Mouse (Mus musculus) embryonic stem cell, embryonic (primary cell): Measurements from ENCODE around the gene Arl15.

Experiments used
- CTCF ChIA-PET, 4 experiments: fragments of 300-600 bp in 2 of 4; fragments of 350-600 bp in 2 of 4; sonication (Branson Sonifier 250); formaldehyde crosslinking; loops; one replicate each; lab custom pipeline; 2022; ENCODE audit warnings: inconsistent platforms in 2 of 4; lab: Charles Lee
- POLR2A ChIA-PET, 4 experiments: fragments of 300-600 bp in 2 of 4; fragments of 350-600 bp in 2 of 4; sonication (Branson Sonifier 250); formaldehyde crosslinking; loops; one replicate each; lab custom pipeline; 2022; ENCODE audit warnings: antibody characterized with exemption in 4 of 4, inconsistent platforms in 1 of 4; lab: Charles Lee

The Arl15 gene

DNA sequence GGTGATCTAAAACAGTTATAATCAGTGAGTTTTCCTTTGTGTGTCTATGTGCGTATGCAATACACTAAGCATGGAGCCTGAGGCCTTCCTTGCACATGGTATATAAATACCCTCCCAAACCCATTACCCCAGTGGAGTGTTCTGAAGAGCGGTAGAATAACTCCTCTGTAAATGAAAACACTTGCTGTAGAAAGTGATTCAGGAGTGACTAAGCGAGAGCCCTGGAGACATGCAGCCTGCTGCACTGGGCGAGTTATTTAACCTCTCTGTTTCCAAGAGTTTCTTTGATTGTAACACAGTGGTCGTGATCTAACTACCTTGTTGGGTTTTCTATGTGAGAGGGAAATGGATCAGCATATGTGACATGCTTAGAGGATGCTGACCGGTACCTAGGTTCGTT, 266.9 kb downstream of the Arl15 start:
- ChIA-PET CTCF (interaction anchor here in 1 of 4 experiments (1.0 kb wide), 1 partner anchor 12 kb away, joined by 3 read pairs; no protein-coding TSS in a partner anchor), POLR2A (no interaction called here)

DNA sequence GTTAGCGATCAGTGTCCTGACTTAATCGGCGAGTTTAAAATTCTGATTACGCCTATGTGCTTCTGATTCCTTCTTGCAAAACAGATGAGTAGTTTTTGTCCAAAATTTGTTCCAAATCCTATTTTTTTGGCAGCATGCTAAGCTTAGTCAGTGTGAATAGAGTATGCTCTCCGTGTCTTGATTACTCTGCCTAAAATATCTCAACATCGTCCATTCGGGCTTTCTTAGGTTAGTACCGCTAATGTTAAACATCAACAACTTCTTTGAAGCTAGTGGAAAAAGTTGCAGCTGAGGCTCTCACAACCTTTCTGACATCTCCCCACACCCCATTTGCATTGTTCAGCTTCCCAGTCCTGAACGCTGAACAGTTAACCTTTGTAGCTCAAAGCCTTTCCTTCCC, 269.8 kb downstream of the Arl15 start:
- CTCF ChIA-PET = interaction anchor here in 1 of 4 experiments (0.8 kb wide), 1 partner anchor 10 kb away, joined by 3 read pairs; no protein-coding TSS in a partner anchor
- POLR2A ChIA-PET = interaction anchor here in 1 of 4 experiments (0.6 to 1.5 kb wide), 6 partner anchors 9 to 184 kb away, joined by 3 to 6 read pairs (median 3); no protein-coding TSS in a partner anchor

DNA sequence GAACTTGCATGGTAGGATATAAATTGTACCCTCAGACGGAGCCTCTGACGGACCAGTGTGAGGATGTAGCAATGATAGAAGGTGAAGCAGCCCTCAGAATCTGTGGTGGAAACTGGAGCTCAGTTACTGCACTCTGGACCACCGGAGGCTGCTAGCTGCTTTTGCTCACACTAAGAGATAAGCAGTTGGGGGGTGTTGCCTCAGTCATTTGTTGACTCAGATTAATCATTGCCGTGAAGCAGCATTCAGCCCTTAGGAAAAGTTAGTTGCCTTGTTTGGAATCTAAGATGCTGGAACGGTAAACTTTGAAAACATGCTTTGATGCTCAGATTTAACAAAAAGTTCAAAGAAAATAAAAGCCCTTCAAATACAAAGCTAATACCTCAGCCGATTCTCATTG, 270.7 kb downstream of the Arl15 start:
- CTCF ChIA-PET = interaction anchor here in 1 of 4 experiments (1.0 to 1.2 kb wide), 2 partner anchors 11 to 125 kb away, joined by 3 to 4 read pairs; no protein-coding TSS in a partner anchor
- POLR2A ChIA-PET = interaction anchor here in 1 of 4 experiments (0.6 to 2.3 kb wide), 3 partner anchors 14 to 471 kb away, joined by 4 to 5 read pairs (median 5); no protein-coding TSS in a partner anchor

DNA sequence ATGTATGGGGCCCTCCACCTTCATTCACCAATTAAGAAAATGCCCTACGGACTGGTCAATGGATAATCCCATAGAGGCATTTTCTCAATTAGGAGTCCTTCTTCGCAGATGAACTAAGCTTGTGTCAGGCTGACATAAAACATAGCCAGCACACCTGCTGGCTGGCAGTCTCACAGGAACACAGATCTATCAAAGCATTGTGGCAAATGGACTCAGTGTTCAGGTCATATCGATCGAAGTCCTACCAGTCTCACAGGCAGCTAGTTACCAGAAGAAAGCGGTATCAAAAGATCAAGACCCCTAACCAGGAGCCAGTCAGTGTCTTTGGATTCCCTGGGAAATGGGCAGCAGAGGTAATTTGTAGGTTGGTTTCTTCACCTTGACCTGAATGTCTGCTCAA, 274.1 kb downstream of the Arl15 start:
- POLR2A ChIA-PET = no interaction called here

DNA sequence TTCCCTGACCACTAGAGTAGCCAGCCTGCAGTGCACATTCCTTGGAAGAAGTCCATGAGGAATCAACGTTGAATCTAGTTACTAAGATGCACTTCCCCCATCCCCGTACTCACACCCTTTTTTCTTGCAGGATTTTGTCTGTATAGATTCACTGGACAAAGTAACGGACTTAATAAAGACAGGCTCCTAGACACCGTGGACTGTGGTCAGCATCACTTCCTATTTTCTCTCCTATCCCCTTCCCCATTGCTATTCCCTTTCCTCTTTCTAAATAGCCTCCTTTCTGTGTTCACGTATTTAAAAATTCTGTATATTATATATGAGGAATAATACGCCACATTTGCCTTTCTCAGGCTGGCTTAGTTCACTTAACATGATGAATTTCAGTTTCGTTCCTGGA, 277.1 kb downstream of the Arl15 start:
- ChIA-PET CTCF (no interaction called here), POLR2A (interaction anchor here in 1 of 4 experiments (1.7 kb wide), 1 partner anchor 9 kb away, joined by 3 read pairs; no protein-coding TSS in a partner anchor)

More for the DNA sequence above, 274.1 kb downstream of the Arl15 start:
- CTCF ChIA-PET = no interaction called here

DNA sequence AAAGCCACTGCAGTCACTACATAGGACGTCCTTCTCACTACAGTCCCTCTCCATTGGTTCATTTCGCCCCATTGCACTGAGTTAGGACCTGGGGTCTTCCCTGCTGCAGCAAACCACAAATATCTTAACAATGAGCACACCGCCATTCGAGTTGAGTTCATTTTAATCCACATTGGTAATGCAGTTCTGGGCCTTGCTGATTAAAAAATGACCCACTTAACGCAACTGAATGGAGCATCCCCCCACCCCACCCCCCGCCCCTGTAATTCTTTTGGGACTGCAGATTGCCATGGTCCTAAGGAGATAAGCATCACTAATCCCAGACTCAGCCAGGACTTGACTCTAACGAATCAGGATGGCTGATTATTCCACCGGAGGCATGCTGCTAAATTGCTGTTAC, 280.2 kb downstream of the Arl15 start:
- CTCF ChIA-PET = interaction anchor here in 1 of 4 experiments (0.6 to 1.1 kb wide), 2 partner anchors 10 to 442 kb away, joined by 3 read pairs; no protein-coding TSS in a partner anchor
- POLR2A ChIA-PET = interaction anchor here in 1 of 4 experiments (0.6 kb wide), 2 partner anchors 105 to 747 kb away, joined by 3 to 4 read pairs; no protein-coding TSS in a partner anchor

DNA sequence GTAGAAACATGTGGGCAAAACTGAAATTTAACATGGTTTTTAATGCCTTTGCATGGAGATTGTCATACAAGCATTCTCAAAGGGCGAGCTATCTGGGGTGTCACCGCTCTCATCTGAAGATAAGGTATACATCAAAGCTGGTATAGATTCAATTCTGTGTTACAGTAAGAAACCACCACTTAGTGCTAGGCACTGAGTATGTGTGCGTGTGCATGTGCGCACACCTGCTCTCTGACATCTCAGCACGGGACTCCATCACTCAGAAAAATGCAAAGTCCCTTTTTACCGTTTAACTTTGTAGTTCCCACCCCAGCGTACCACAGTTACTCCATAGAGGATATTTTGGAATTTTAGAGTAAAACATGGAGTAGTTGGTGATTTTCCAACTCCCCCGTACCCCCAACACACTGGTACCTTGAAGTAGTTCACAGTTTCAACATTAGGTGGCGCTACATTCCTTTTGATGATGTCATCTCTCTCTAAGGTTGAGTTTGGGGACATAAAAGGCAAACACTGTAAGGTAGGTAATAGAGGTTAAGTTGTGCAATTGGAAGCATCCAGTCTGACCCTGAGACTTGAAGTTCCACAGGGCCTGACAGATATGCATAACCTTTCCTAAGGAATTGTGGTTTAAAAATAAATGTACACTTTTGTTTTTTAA, 281.5 kb downstream of the Arl15 start:
- POLR2A ChIA-PET = interaction anchor here in 1 of 4 experiments (0.8 to 1.2 kb wide), 2 partner anchors 9 to 16 kb away, joined by 3 read pairs; no protein-coding TSS in a partner anchor

DNA sequence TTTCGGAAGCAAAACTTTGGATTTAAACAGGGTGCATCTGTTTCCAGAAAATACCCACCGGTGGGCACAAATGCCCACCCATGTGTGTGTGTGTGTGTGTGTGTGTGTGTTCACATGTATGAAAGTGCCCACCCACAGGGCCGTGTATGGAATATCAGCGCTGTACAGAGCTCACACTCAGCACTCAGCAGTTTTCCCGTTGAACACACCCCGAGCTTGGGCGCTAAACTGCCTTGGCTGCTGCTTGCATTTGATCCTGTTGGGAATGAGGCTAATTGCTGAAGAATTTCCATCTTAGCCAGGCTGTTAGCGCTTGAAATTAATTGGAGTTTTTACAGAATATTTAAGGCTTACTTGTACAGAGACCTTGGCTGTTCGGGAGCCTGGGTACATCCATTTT, 282.9 kb downstream of the Arl15 start:
- CTCF ChIA-PET = interaction anchor here in 1 of 4 experiments (1.3 kb wide), 1 partner anchor 12 kb away, joined by 4 read pairs; no protein-coding TSS in a partner anchor

More for the DNA sequence above, 281.5 kb downstream of the Arl15 start:
- CTCF ChIA-PET = interaction anchor here in 1 of 4 experiments (0.8 to 1.3 kb wide), 2 partner anchors 11 to 88 kb away, joined by 3 to 4 read pairs; no protein-coding TSS in a partner anchor

DNA sequence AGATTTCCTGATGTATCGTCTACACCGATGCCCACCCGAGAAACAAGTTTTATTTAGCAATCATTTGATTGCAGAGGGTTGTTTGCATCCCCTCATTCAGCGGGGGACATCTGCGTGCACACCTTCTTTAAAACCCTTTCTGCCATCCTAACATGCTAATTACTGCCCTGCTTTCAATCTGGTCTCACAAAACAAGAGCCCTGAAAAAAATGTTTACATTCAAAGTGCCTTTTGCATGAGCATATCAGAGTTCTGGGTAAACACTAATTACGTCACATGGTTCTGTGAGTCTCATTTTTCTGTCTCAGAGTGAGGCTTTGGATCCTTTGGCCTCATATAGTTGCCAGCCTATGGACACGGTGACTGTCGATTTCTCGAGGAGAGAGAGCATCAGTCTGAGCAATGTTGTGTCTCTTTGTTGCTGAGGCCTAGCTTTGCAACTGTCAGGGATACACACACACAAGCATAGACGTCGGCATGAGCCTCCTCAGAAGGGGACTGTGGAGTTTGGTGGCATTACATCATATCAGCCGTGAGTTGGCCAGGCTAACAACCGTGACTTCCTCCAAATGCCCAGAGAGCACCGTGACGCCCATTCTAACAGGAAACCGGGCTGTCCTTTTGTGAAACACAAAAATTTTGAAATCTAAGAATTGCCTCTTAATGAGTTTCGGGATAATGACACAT, 283.4 kb downstream of the Arl15 start:
- ChIA-PET CTCF (no interaction called here), POLR2A (no interaction called here)

More for the DNA sequence above, 282.9 kb downstream of the Arl15 start:
- POLR2A ChIA-PET = interaction anchor here in 1 of 4 experiments (1.2 kb wide), 1 partner anchor 11 kb away, joined by 3 read pairs; no protein-coding TSS in a partner anchor

DNA sequence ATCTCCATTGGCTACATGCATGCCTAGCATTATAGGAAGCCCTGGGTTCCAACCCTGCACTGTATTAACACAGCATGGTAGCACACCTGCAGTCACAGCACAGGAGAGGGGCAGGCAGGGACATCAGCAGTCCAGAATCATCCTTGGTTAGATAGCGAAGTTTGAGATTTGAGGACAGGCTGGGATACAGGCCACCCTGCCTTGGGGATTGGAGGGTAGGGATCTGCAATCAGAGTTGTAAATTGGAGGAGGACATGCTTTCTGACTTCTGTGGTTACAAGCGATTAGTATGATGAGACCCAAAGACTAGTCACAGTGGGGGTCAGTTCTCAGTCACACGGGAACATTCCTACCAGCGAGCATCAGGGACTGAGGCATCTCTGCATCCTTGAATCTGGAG, 284.5 kb downstream of the Arl15 start:
- ChIA-PET POLR2A (no interaction called here), CTCF (no interaction called here)

DNA sequence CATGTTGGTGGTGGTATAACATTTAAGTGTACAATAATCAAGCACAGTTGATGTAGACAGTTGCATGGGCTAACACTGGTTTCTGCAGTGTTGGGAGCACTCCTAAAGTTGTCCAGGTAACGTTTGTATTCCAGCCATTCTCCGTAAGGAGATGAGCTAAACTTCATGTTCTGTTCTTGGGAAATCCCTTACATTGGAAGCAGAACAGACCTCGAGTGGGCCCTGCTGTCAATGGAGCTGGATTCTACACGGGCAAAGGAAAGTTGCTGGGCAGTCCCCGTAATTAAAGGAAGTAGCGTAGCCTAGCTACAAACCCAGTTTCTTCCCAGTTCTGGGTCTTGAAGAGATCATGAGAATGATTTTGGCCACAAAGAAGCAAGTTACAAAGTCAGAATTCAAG, 285.4 kb downstream of the Arl15 start:
- POLR2A ChIA-PET = interaction anchor here in 1 of 4 experiments (1.6 kb wide), 1 partner anchor 14 kb away, joined by 5 read pairs; no protein-coding TSS in a partner anchor
- CTCF ChIA-PET = no interaction called here

DNA sequence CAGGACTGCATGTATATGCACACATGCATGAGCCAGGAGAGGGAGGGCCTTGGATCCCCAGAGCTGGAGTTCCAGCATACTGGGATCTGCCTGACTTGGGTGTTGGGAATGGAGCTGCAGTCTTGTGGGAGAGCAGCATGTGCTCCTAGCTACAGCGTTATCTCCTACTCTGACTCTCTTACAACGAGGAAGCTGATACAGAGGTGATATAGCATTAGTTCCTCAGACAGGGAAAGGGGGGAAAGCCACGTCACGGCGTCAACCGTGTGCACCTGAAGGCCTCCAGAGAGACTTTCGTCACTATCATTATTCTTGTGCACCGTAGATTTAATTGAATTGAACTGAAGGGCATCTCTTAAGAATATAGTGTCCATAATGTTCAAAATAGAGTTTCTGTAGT, 286.2 kb downstream of the Arl15 start:
- ChIA-PET CTCF (no interaction called here), POLR2A (interaction anchor here in 1 of 4 experiments (0.7 to 1.6 kb wide), 2 partner anchors 15 to 754 kb away, joined by 3 to 5 read pairs; no protein-coding TSS in a partner anchor)

DNA sequence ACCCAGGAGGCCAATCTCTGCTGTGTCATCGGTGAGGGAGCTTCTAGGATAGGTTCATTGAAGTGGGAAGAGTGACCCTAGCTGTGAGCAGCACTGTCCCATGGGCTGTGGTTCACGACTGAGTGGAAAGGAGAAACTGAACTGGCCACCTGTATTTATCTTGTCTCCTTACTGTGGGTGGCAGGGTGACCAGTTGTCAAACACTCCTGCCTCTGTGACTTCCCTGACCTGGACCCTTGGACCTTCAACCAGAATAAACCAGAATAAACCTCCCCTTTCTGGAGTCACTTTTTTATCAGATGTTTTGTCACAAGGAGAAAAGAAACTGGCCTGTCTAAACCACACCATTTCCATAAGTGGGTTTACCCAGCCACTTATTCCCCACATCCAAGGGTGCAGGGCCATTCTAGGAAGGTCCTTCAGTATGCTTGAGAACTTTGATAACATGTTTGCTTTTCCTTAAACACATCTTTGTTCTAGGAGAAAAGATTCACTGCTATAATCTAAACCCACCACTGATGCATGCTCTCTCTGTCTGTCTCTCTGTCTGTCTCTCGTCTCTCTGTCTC, 289.3 kb downstream of the Arl15 start:
- POLR2A ChIA-PET = interaction anchor here in 2 of 4 experiments (0.6 to 1.4 kb wide), 4 partner anchors 13 to 220 kb away, joined by 3 to 5 read pairs (median 4); no protein-coding TSS in a partner anchor
- CTCF ChIA-PET = no interaction called here

DNA sequence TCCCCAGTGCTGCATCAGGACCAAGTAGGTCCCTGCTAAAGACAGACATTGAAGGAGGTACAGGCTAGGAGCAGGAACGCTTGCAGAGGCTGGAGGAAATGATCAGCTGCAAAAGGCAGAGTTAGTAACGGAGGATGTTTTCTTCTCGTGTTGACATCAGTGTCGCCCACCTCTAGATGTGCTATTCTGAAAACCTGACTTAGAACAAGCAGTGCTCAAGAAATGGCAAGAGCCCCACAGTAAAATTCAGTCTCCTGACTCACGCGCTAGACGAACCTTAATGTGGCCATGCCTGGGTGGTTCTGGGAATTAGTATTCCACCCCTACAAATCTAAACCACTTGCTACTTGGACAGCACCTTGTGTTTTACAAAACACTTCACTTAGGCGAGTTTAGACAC, 291.1 kb downstream of the Arl15 start:
- CTCF ChIA-PET = no interaction called here
- POLR2A ChIA-PET = interaction anchor here in 1 of 4 experiments (0.5 to 0.6 kb wide), 4 partner anchors 15 to 457 kb away, joined by 3 to 6 read pairs (median 4); no protein-coding TSS in a partner anchor

DNA sequence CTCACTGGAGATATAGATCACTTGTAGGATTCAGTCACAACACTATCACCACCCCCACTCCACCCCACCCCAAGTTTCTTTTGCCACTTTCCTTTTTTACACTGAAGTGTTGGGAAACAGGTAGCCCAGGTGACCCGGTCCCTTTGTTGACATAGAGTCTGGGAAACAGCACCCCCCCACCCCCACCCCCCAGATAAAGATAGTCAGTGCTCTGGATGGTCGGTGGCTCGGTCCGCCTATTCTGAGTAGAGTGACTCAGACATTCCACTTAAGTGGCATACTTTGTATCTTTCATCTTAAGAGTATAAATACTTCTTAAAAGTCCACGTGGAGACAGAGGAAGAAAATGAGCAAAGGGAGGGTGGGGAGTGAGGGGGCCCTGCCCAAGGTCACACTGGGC, 292.0 kb downstream of the Arl15 start:
- CTCF ChIA-PET = no interaction called here
- POLR2A ChIA-PET = no interaction called here

DNA sequence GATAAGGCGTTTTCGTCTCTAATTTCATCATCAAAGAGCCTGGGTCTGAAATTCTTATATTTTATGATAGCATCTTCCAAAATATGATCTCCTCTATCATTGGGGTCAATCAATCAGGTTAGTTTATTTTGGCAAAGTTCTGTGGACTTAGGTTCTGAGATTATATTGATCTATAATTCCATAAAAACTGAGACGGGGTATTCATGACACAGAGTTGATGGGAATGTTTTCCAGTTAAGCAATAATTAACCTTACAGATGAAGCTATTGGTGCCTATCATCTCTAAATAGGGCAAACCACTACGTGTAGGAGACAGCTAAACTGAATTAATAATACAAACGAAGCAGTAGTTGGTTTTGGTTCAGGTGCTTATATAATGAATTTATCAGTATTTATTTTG, 292.5 kb downstream of the Arl15 start:
- ChIA-PET CTCF (no interaction called here), POLR2A (no interaction called here)

DNA sequence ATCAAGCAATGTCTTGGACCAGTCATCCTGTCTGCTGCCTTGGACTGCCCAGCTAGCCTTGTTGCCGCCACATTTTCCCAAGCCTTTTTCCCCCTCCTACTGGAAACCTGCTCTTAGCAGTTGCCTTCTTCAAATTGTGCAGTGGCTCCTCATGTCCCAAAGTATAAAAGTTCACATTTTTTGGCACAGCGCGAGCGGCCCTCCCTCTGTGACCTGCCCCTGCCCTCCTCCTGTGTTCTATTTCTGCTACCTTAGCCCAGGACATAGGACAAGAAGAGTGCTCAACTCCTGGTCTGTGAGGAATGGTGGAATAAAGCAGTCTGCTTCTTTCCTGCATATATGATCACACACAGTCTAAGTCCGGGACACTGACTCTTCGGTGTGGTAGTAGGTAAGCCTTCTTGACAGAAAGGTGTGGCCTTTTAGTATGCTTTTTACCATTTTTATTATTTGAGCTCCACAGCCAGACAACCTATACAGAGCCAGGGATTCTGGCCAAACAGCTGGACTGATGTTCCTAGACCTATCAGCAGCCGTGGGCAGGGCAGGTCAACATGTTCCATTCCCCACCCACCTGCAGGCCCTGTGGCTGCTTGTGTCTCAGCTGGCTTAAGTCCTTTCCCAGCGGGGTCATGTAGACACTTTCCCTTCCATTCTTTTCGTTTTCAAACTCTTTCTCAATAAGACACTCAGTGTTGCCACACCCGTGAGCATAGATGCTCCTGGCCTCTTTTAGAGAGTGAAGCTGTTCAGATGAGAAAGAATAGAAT, 293.6 kb downstream of the Arl15 start:
- ChIA-PET POLR2A (interaction anchor here in 1 of 4 experiments (1.5 kb wide), 1 partner anchor 9 kb away, joined by 3 read pairs; no protein-coding TSS in a partner anchor), CTCF (interaction anchor here in 2 of 4 experiments (0.5 to 0.8 kb wide), 2 partner anchors 216 kb away, joined by 3 to 4 read pairs; no protein-coding TSS in a partner anchor)

DNA sequence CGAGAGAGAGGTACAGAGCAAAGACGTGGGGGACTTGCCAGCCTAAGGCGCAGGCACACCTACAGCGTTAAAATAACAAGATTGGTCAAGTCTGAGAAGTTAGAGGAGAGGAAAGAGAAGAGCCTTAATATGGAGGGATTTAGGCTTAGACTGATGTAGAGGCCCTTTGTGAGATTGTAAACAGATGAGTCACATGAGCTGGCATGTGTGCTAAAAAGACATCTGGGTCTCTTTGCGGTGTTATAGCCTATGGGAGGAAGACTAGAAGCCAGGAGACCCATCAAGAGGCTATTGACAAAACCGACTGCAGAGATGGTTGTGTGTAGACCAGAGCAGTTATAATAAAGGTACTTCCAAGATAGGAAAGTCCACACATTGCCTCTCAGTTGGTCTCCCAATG, 296.5 kb downstream of the Arl15 start:
- POLR2A ChIA-PET = interaction anchor here in 2 of 4 experiments (0.6 to 1.1 kb wide), 4 partner anchors 14 to 365 kb away, joined by 3 to 7 read pairs (median 4); no protein-coding TSS in a partner anchor
- CTCF ChIA-PET = no interaction called here
